Mouse (Mus musculus) WW6 (cell line): ENCODE measurements around the gene Syt13.

Experiments
- DNase-seq: peaks from one replicate; pipeline ENCODE4 v3.0.0-alpha.2; 2013; ENCODE audit warnings: low read depth, low spot score

The Syt13 gene

GRCm38 (mm10) chr2:92924677-92925259 lies 9.9 kb downstream of the Syt13 start:
- no peak for DNase-seq

GRCm38 (mm10) chr2:92929696-92930095 lies 14.8 kb downstream of the Syt13 start:
- no peak for DNase-seq

- no peak for DNase-seq
Observed at GRCm38 (mm10) chr2:92931061-92931460, 16.2 kb downstream of the Syt13 start.

GRCm38 (mm10) chr2:92933379-92933778 lies 18.5 kb downstream of the Syt13 start:
- DNase-seq: no peak

- no peak for DNase-seq
Observed at GRCm38 (mm10) chr2:92934312-92934982, 19.5 kb downstream of the Syt13 start.

GRCm38 (mm10) chr2:92935483-92935882 lies 20.6 kb downstream of the Syt13 start:
- DNase-seq: no peak

- DNase-seq: no peak
Observed at GRCm38 (mm10) chr2:92938063-92938462, 23.2 kb downstream of the Syt13 start.

GRCm38 (mm10) chr2:92938827-92939226 lies 23.9 kb downstream of the Syt13 start:
- no peak for DNase-seq

GRCm38 (mm10) chr2:92940963-92941362 lies 26.1 kb downstream of the Syt13 start:
- DNase-seq: no peak

GRCm38 (mm10) chr2:92941463-92941862 lies 26.6 kb downstream of the Syt13 start:
- DNase-seq: no peak

- DNase-seq: no peak
Observed at GRCm38 (mm10) chr2:92943406-92943805, 28.5 kb downstream of the Syt13 start.

- DNase-seq: no peak
Observed at GRCm38 (mm10) chr2:92944356-92944755, 29.5 kb downstream of the Syt13 start.

GRCm38 (mm10) chr2:92945125-92945746 lies 30.3 kb downstream of the Syt13 start:
- DNase-seq: no peak

- DNase-seq: no peak
Observed at GRCm38 (mm10) chr2:92945824-92946598, 31.1 kb downstream of the Syt13 start.

- DNase-seq: no peak
Observed at GRCm38 (mm10) chr2:92947981-92948698, 33.2 kb downstream of the Syt13 start.

GRCm38 (mm10) chr2:92948699-92949300 lies 33.9 kb downstream of the Syt13 start:
- DNase-seq: no peak

GRCm38 (mm10) chr2:92949518-92949917 lies 34.6 kb downstream of the Syt13 start:
- no peak for DNase-seq

- DNase-seq: no peak
Observed at GRCm38 (mm10) chr2:92953450-92953849, 38.6 kb downstream of the Syt13 start.

GRCm38 (mm10) chr2:92954404-92955114 lies 39.7 kb downstream of the Syt13 start:
- no peak for DNase-seq

- no peak for DNase-seq
Observed at GRCm38 (mm10) chr2:92956943-92957342, 42.0 kb downstream of the Syt13 start.

GRCm38 (mm10) chr2:92958640-92959039 lies 43.7 kb downstream of the Syt13 start:
- DNase-seq: no peak
